Mouse (Mus musculus) embryonic facial prominence, embryonic 14.5 days (tissue): ENCODE results near the gene Rpl39. TPM values are rescaled to one million over a fixed set of nuclear protein-coding genes. Genes with fewer than 3 reads are reported as not detected.

ENCODE experiments used
- ATAC-seq: fragments of 200-750 bp; cut with Nextera tagmentation; 2 replicates; pipeline ENCODE4 v1.8.0; 2017; ENCODE audit warnings: low read depth, moderate number of reproducible peaks, moderate TSS enrichment
- DNase-seq: peaks from one replicate; pipeline ENCODE4 v3.0.0-alpha.2; 2015; ENCODE audit warnings: low spot score
- H3K27ac ChIP-seq: fragments of 300-500 bp; sonication (generic); replicated peaks from 2 replicates; pipeline ENCODE4 v1.5.1; 2014; ENCODE audit warnings: low read depth, mild to moderate bottlenecking, low read length, moderate library complexity
- H3K27me3 ChIP-seq: fragments of 300-500 bp; sonication (generic); replicated peaks from 2 replicates; pipeline ENCODE4 v1.6.1; 2014; ENCODE audit warnings: low read length; ENCODE audit not compliant: control insufficient read depth, insufficient read depth
- H3K36me3 ChIP-seq: fragments of 300-500 bp; sonication (generic); 2 replicates; pipeline ENCODE4 v1.6.1; 2014; ENCODE audit warnings: low read length, mixed read lengths; ENCODE audit not compliant: control insufficient read depth, insufficient read depth
- H3K4me1 ChIP-seq: fragments of 300-500 bp; sonication (generic); 2 replicates; pipeline ENCODE4 v1.6.1; 2014; ENCODE audit warnings: antibody characterized with exemption, low read length; ENCODE audit not compliant: control insufficient read depth, insufficient read depth
- H3K4me2 ChIP-seq: fragments of 300-500 bp; sonication (generic); 2 replicates; pipeline ENCODE4 v1.6.1; 2014; ENCODE audit warnings: low read depth, mild to moderate bottlenecking, low read length, moderate library complexity, mixed read lengths
- H3K4me3 ChIP-seq: fragments of 300-500 bp; sonication (generic); 2 replicates; pipeline ENCODE4 v1.5.1; 2014; ENCODE audit warnings: low read depth, mild to moderate bottlenecking, low read length
- H3K9ac ChIP-seq: fragments of 300-500 bp; sonication (generic); 2 replicates; pipeline ENCODE4 v1.6.1; 2014; ENCODE audit warnings: low read depth, mild to moderate bottlenecking, low read length, moderate library complexity, mixed read lengths
- H3K9me3 ChIP-seq: fragments of 300-500 bp; sonication (generic); 2 replicates; pipeline ENCODE4 v1.6.1; 2016; ENCODE audit warnings: low read length; ENCODE audit not compliant: control insufficient read depth
- WGBS: fragments of 180-500 bp; shearing (Covaris S2); extraction: QIAGEN DNeasy Blood & Tissue Kit; methylation state at CpG from one replicate; pipeline ENCODE4 v1.1.7; 2014; 5-methylcytosine and 5-hydroxymethylcytosine counted together
- polyA plus RNA-seq: library from polyadenylated mRNA; unstranded; fragments of >200 nt; fragmentation: Nextera tagmentation; extraction: Ambion mirVana; gene quantifications from 2 replicates; pipeline ENCODE4 v1.2.1, GENCODE M21; 2014

Gene Rpl39
- polyA plus RNA-seq = 616 and 763 TPM in 2 replicates

DNA sequence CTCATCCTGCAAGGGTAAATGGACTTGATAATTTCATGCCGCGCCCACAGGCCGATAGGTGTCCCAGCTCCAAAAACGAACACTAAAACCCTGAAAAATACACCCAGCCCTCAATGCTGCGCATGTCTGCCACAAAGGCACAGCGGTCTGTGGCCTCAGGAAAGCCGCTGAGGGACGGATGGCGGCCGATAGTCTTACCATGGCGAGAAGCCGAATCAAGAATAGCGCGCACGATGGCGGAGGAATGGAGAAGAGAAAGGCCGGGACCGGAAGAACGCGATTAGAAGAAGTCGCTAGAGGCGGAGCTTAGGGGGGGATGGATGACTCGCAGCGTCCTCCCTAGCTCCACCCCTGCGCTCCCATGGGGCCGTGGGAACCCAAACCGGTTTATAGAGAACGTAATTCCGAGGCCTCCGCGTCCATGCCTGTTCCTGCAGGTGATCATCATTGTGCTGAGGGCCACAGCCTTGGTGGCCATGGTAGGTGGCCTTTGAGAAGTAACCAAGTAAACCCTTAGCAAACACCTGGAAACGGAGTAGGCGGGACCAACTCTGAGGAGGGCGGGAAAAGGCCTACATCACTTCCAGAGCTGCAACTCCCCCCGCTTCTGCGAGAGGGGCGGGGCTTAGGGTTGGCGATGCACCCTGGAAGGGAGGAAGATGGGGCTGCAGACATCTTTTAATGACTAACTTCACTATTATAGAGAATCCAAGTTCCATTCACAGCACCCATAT lies at the start of gene Rpl39:
TSS of gene Rpl39 (minus strand) at position 476 of the 734 bp plus-strand sequence.
- ATAC-seq (peak; percentile 93), DNase-seq (peak; percentile 95)
- H3K4me3 ChIP-seq = peak within 1 kb of the TSS; percentile 59
- H3K4me1 ChIP-seq = no peaks in the 10 kb centered on the region
- no peaks in the 10 kb centered on the region for H3K27me3 ChIP-seq
- peaks cover 12% of the 10 kb centered on the region for H3K36me3 ChIP-seq
- peak within 1 kb of the TSS; percentile 91 for H3K27ac ChIP-seq
- H3K9me3 ChIP-seq = no peaks in the 10 kb centered on the region
- peak within 1 kb of the TSS; percentile 52 for H3K4me2 ChIP-seq
- peak within 1 kb of the TSS; percentile 85 for H3K9ac ChIP-seq
- 14% methylated on average over 36 of the region's 38 CpGs for WGBS

DNA sequence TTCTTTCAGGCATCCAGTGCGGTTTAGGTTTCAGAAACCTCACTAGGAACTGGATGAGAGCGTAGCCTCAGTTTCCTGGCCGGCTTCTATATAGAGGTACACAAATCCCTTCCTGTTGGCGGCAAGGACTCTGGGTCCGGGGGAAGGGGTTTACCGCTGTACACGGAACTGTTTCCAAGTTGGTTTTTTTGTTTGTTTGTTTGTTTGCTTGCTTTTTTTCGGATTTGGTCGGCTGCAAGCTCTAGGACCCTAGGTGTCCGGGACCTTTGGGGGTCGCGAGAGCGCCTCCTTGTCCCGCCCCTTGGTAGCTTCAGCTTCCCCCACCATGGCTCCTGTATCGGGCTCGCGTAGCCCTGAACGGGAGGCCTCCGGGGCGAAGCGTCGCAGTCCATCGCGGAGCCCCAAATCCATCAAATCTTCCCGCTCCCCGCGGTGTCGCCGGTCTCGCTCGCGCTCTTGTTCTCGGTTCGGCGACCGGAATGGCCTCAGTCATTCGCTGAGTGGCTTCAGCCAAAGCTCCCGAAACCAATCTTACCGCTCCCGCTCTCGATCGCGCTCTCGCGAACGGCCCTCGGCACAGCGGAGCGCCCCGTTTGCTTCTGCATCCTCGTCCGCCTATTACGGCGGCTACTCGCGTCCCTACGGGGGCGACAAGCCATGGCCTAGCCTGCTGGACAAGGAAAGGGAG lies 41.6 kb upstream of the Rpl39 start, which contains the start of gene Nkap:
TSS of gene Nkap (plus strand) at position 125 of the 688 bp plus-strand sequence.
- ATAC-seq = peak; percentile 95
- no peaks in the 10 kb centered on the region for H3K4me1 ChIP-seq
- WGBS = 27% methylated on average over 47 of the region's 58 CpGs

DNA sequence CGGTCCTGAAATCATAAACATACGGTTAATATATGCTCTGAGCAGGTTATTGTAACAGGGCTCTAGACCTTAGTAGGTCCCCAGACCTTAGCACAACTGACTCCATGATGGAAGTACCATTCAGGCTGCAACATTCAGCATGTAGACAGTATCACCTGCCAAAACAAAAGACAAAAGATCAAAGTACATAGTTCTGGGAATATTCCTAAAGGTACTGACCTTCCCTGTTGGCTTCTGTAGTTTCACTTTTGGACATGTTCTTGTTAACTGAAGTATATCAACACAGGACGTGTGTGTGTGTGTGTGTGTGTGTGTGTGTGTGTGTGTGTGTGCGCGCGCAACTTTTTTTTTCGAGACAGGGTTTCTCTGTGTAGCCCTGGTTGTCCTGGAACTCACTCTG lies 40.3 kb upstream of the Rpl39 start:
- ATAC-seq = no peak

More for the DNA sequence above, 41.6 kb upstream of the Rpl39 start, which contains the start of gene Nkap:
- Histone ChIP-seq H3K27ac (peak within 1 kb of the TSS; percentile 67; the same call in 1 of the 2 replicates), H3K4me3 (peak within 1 kb of the TSS; percentile 63), H3K9me3 (no peaks in the 10 kb centered on the region), H3K27me3 (no peaks in the 10 kb centered on the region), H3K9ac (peak within 1 kb of the TSS; percentile 85), H3K36me3 (no peaks in the 10 kb centered on the region), H3K4me2 (peak within 1 kb of the TSS; percentile 61)
- DNase-seq = peak; percentile 79

DNA sequence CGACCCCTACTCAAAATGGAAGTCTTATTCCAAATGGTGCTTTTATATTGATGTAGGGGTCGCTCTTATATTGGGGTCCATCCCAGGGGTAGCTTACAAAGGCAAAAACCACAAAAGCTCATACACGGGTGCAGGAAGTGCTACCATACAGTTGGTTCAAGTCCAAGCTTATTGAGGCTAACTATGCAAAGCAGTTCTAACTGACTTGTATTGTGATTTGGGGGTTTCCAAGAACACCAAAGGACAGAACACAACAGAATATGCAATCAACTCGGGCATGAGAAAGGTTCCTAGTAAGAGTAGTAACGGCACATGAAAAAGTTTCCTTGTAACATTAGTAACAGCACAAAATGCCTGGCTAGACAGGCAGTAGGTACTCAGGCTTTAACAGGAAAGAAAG lies 35.0 kb upstream of the Rpl39 start:
- Histone ChIP-seq H3K9me3 (no peaks in the 10 kb centered on the region), H3K27ac (no peak overlapping the region), H3K4me3 (no peak overlapping the region), H3K27me3 (no peaks in the 10 kb centered on the region), H3K4me2 (no peak overlapping the region), H3K9ac (no peak overlapping the region), H3K36me3 (no peaks in the 10 kb centered on the region), H3K4me1 (no peaks in the 10 kb centered on the region)
- no peak for DNase-seq
- 75% methylated on average over 5 of the region's 5 CpGs for WGBS
- ATAC-seq = no peak

More for the DNA sequence above, 40.3 kb upstream of the Rpl39 start:
- DNase-seq = no peak
- H3K4me2 ChIP-seq = no peak overlapping the region
- no peaks in the 10 kb centered on the region for H3K36me3 ChIP-seq
- no peaks in the 10 kb centered on the region for H3K9me3 ChIP-seq
- H3K9ac ChIP-seq = no peak overlapping the region
- 92% methylated on average over 7 of the region's 7 CpGs for WGBS
- no peak overlapping the region for H3K4me3 ChIP-seq
- no peaks in the 10 kb centered on the region for H3K27me3 ChIP-seq
- no peak overlapping the region for H3K27ac ChIP-seq
- H3K4me1 ChIP-seq = no peaks in the 10 kb centered on the region

DNA sequence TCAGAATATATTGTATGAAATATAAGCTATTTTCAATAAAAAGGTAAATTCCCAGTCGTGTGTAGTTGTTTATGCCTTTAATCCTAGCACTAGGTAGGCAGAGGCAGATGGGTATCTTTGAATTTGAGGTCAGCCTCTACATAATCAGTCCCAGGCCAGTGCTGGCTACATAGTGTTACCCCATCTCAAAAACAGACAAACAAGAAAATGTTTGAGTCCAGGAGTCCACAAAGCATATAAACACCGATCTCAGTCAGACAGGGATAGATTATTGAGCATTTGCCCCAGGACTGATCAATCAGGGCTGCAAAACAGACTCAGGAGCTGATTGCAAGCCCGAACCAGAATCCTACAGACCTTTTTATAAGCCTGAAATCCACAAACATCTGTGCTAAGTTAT lies 34.4 kb upstream of the Rpl39 start:
- no peak overlapping the region for H3K4me3 ChIP-seq
- no peaks in the 10 kb centered on the region for H3K9me3 ChIP-seq
- DNase-seq (no peak), ATAC-seq (no peak)
- WGBS = 39% methylated on average over 3 of the region's 3 CpGs
- no peaks in the 10 kb centered on the region for H3K27me3 ChIP-seq
- H3K4me2 ChIP-seq = no peak overlapping the region
- H3K36me3 ChIP-seq = no peaks in the 10 kb centered on the region
- no peaks in the 10 kb centered on the region for H3K4me1 ChIP-seq
- no peak overlapping the region for H3K9ac ChIP-seq
- H3K27ac ChIP-seq = no peak overlapping the region

DNA sequence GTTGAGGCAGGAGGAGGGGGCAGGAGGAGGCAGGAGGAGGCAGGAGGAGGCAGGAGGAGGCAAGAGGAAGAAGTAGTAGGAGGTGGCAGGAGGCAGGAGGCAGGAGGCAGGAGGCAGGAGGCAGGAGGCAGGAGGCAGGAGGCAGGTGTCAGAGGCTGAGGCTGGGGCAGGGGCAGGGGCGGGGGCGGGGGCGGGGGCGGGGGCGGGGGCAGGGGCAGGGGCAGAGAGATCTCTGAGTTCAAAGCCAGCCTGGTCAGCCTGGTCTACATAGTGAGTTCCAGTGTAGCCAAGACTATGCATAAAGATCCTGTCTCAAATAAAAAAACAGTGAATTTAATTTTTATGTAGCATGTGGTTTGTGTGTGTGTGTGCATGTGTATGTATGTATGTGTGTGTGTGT lies 31.9 kb upstream of the Rpl39 start:
- H3K36me3 ChIP-seq = no peaks in the 10 kb centered on the region
- H3K4me1 ChIP-seq = no peaks in the 10 kb centered on the region
- no peak overlapping the region for H3K4me2 ChIP-seq
- no peak for ATAC-seq
- H3K27me3 ChIP-seq = no peaks in the 10 kb centered on the region
- no CpG with 5 or more reads among the region's 5 CpGs for WGBS
- no peak overlapping the region for H3K27ac ChIP-seq
- H3K9ac ChIP-seq = no peak overlapping the region
- H3K4me3 ChIP-seq = no peak overlapping the region
- H3K9me3 ChIP-seq = no peaks in the 10 kb centered on the region
- DNase-seq = no peak

DNA sequence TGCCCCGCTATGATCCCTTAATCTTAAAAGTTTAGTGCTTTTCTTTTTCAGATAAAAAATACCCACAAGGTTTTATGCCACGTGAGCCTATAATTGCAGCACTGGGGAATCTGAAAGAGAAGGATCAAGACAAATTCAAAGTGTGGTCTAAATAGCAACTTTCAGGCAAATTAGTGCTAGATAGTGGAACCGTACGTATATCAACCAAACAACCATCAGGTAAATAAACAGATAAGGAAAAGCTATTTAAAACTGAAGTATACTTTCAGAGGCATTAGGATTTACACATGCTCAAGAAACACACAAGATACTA lies 25.6 kb upstream of the Rpl39 start:
- Histone ChIP-seq H3K4me1 (no peaks in the 10 kb centered on the region), H3K4me3 (no peak overlapping the region), H3K4me2 (no peak overlapping the region), H3K36me3 (no peaks in the 10 kb centered on the region), H3K9me3 (no peaks in the 10 kb centered on the region), H3K27me3 (no peaks in the 10 kb centered on the region), H3K27ac (no peak overlapping the region), H3K9ac (no peak overlapping the region)
- WGBS = 75% methylated on average over 4 of the region's 4 CpGs
- DNase-seq (no peak), ATAC-seq (no peak)

DNA sequence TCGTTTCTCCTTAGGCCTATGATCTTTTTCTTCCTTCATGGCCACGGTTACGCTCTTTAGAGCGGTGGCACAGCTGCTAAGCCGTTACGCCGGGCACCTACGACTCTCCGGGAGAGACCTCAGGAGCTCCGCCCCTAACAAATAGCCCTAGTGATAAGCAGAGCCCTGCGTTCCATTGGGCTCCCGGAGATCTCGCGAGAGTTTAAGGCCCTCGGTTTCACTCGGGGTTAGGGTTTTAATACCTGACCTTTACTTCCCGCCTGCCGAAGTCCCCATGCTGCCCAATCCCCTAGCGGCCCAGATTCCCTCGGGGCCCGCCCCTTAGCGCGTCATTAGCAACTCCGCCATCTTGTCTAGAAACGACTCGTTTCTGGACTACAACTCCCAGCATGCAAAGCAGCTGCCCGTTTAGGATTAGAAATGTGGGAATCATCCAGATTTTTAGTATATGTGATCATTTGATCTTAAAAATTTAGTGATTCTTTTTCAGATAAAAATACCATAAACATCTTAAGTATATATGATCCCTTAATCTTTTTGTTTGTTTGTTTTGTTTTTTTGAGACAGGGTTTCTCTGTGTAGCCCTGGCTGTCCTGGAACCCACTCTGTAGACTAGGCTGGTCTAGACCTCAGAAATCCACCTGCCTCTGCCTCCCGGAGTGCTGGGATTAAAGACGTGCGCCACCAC lies 25.1 kb upstream of the Rpl39 start, which contains the start of gene Upf3b:
TSS of gene Upf3b (minus strand) at position 130 of the 688 bp plus-strand sequence.
- H3K4me1 ChIP-seq = no peaks in the 10 kb centered on the region
- H3K27me3 ChIP-seq = no peaks in the 10 kb centered on the region
- peak within 1 kb of the TSS; percentile 74 for H3K4me2 ChIP-seq
- peak within 1 kb of the TSS; percentile 65 for H3K27ac ChIP-seq
- peak within 1 kb of the TSS; percentile 66 for H3K9ac ChIP-seq
- H3K9me3 ChIP-seq = no peaks in the 10 kb centered on the region
- WGBS = 25% methylated on average over 30 of the region's 30 CpGs
- ATAC-seq (peak; percentile 99), DNase-seq (peak; percentile 97)
- peak within 1 kb of the TSS; percentile 56 for H3K4me3 ChIP-seq
- H3K36me3 ChIP-seq = no peaks in the 10 kb centered on the region
